Mouse (Mus musculus) telencephalon, adult 2 months (tissue): ENCODE data around the gene Sult1a1.
"Not testable (repeated sequence)": the region's sequence is repeated elsewhere in the genome, so short reads cannot be mapped to it uniquely, and the experiment has no call there.

Experiments
- DNase-seq: peaks from one replicate; pipeline ENCODE4 v3.0.0-alpha.2; 2011; ENCODE audit warnings: low read depth, low spot score

Sult1a1 gene

DNA sequence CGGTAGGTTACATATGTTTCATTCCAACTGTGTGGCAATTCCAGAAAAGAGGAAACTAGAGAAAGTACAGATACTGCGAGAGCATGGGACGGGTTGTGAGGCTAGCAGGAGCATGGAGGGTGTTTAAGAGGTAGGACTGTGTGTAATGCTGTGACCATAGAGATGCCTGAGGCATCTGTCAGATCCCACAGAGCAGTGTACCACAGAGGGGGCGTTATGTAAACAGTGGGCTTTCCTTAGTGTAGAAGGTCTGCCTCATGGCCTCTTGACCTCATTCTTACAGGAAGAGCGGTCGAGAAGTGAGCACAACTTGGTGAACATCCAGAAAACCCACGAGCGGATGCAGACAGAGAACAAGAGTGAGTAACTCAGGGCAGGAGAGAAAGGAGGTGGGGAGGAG is 12.6 kb downstream of the Sult1a1 start:
- DNase-seq = no peak

DNA sequence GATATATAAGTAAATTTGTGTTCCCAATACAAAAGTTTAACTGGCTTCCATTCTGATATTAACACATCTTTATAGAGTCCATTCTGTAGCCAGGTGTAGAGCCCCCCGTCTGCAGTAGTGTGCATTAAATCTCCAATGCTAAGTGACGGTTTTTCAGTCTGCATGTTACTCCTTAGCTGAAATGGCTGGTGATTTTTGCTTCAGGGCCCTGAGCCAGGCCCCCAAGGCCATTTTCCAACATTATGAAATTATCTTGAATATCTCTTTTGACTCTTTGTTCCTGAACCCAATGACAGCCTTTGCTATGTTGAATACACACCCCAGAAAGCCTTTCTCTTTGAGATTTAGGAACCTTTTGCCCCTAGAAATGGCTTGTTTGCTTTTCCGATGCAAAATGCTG is 16.5 kb downstream of the Sult1a1 start:
- DNase-seq = no peak

- DNase-seq = no peak
These were observed 18.7 kb downstream of the Sult1a1 start for GRCm38 (mm10) chr7:126657522-126657921.

DNA sequence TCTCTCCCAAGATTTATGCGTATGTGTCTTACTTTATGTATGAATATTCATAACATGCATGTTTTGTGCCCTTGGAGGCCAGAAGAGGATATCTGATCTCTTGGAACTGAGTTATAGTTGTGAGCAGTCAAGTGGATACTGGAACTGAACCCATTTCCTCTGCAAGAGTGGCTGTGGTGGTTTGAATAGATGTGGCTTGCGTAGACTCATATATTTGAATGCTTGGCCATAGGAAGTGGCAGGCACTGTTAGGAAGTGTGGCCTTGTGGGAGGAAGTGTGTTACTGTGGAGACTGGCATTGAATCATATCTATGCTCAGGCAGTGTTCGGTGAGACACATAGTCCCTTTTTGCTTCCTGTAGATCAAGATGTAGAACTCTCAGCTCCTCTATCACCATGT is 20.5 kb downstream of the Sult1a1 start:
- no peak for DNase-seq

- no peak for DNase-seq
These were observed 22.2 kb downstream of the Sult1a1 start for GRCm38 (mm10) chr7:126653991-126654390.

GRCm38 (mm10) chr7:126650852-126651251 is 25.4 kb downstream of the Sult1a1 start:
- DNase-seq = no peak

DNA sequence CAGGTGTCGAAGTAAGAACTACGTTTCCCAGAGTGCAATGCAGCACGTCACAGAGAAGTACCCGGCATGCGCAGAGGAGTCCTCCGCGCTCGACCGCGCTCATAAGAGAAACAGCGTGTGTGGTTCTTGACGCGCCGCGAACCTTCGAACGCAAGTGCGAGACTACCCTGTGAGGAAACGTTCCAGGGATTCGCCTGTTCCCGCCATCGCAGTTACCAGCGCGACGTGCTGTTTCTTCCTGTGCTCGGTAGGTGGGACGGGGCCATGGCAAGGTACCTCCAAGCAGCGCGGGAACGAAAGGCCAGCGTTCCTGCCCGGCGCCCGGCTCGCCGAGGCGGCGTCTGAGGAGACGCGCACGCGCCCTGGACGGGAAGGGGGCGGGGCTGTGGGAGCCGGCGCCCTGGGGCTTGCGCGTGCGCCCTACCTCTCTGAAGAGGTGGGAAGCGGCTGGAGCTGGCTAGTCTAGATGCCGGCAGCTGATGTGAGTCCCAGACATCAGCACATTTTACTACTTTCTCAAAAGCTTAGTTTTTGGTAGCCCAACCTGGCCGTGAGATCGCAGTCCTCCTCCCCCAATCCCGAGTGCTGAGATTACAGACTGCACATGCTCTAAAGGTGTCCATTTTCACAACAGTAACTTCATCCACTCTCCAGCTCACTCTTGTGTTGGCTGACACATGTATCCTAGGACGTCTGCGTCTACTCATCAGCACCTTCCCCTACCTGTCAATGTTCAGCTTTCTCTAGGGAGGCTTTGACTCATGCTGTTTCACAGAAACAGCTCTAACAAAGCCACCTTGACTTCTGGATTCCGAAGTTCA is 26.8 kb downstream of the Sult1a1 start, which contains the start of gene Sgf29:
TSS of gene Sgf29 (plus strand) at position 79 of the 821 bp plus-strand sequence.
- DNase-seq = peak; percentile 92

DNA sequence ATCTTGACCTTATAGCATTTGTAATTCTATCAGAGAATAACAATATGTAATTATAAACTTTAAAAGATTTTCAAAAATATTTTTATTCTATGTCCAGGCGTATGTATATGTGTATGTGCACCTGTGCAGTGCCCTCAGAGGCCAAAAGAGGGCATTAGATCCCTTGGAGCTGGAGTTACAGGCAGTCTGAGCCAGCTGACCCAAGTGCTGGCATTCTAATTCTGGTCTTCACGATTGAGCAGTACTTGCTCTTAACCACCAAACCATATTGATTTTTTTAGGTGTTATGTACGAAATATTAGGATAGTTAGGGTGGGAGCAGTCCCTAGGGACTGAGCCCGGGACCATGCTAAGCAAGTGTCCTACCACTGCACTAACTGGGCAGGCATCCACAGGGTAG is 27.7 kb downstream of the Sult1a1 start:
- DNase-seq = no peak

DNA sequence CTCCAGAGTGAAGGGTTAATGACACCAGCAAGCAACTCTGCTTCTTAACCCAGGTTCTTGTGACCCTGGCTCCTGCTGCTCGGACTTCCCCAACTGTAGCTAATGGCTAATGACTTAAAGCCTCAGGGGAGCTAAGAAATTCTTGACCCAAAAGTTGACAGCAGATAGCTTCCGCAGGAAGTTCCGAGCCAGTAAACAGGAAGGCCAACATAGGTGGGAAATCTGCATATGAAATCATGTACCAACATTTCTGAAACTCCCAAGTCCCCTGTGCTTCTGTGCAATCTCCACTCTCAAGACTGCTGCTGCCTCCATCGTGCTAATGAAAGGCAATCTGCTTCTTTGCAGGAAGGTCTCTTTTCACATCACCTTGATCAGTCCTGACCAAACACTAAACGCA is 30.5 kb downstream of the Sult1a1 start:
- no peak for DNase-seq

DNA sequence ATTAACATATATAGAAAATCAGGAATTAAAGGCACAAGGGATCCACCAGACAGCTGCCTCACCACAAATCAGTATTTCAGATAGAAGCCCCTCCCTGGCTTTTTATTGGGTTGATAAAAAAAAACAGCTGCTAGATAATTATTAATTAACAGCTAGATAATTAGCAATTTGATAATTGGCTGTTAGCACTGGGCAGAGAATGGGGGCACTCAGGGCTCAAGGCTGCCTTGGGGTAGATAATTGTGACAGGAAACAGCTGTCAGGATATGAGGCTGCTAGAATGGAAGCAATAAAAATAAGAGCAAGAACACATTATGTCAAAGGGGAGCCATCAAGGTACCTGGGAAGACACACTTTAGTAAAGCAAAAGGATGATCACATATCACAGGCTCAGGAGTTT is 31.3 kb downstream of the Sult1a1 start:
- DNase-seq = no peak

- no peak for DNase-seq
These were observed 31.9 kb downstream of the Sult1a1 start for GRCm38 (mm10) chr7:126644345-126644744.

GRCm38 (mm10) chr7:126643244-126643617 is 33.0 kb downstream of the Sult1a1 start:
- DNase-seq = not testable (repeated sequence)

GRCm38 (mm10) chr7:126642545-126643243 is 33.5 kb downstream of the Sult1a1 start:
- no peak for DNase-seq

DNA sequence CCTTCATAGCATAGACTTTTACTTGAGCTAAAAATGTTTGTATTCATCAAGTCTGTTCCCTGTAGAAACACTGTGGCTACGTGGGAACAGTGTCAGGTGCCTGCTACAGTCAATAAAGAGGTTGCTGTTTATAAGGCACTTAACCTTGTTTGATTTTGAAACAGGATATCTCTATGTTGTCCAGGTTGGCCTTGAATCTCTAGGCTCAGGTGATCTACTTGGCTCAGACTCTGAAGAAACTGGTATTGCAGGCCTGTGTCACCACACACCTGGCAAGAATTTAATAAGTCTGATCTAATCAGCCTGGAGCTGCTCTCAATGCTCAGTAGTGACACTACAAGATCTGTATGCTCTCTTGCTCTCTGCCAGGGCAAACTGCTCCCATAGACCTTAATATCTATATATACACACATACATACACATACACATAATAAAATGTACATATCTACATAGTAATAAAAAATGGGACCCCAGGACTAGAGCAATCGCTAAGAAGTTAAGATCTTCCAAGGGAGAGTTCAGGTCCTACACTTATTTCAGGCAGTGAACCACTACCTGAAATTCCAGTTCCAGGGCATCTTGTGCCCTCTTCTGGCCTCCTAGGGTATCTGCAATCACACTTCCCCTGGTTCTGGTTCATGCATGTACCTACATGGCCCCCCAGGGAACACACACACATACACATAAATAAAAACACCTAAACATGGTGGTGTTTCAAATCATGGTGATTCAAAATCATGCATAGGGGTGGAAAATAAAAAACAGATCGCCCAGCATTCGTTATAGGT is 39.3 kb downstream of the Sult1a1 start:
- DNase-seq = no peak

DNA sequence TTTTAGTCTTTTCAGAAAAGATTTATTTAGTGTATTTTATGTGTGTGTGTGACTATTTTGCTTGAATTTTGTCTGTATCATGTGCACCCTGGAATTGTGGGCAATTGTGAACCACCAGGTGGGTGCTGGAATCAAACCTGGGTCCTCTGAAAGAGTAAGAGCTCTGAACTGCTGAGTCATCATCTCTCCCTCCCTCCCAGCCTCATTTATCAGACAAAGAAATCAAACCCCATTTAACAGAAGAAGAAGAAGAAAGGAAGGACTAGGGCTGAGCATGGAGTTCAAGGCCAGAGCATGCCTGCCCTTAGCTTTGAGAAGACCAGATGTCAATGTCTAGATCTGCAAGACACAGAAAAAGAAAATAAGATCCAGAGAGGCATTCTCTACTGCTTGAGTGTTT is 40.9 kb downstream of the Sult1a1 start:
- DNase-seq = no peak

DNA sequence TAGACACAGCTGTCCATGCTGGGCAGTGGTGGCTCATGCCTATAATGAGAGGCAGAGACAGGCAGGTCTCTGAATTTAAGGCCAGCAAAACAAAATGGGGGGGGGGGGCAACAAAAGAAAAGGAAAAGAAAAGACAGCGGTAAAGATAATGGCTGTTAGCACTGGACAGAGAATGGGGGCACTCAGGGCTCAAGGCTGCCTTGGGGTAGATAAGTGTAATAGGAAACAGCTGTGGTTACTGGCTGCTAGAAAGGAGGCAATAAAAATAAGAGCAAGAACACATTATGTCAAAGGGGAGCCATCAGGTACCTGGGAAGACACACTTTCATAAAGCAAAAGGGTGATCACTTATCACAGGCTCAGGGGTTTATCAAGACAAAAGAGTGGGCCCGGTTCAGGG is 43.8 kb downstream of the Sult1a1 start:
- DNase-seq = no peak

DNA sequence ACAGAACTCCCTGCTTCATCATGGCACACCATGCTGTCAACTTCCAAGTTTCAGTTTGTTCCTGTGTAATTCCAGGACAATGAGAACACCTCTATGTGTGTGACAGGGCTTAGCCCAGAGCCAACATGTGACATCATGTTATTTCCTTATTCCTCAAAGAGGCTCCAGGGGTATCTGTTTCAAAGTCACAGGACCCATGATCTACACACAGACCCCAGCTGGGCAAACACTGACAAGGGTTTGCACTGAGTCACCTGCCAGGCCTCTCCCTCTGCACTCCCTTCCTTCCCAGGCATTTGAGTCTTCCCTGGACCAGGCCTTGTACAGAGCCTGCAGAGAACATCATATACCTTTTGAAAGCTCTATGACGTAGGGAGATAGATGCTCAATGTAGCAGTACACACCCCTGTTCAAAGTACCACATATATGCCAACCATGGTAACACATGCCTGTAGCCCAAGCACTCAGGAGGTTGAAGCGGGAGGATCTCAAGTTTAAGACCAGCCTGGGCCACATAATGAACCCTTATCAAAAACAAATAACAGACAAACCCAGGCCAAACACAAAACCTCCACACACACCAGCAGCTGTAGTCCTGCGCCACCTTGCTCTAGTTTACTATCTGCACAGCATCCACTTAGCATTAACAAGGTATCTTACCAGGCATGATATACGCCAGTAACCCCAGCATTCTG is 45.3 kb downstream of the Sult1a1 start, which contains the start of gene Nupr1:
TSS of gene Nupr1 (minus strand) at position 38 of the 695 bp plus-strand sequence.
- no peak for DNase-seq

GRCm38 (mm10) chr7:126629915-126630314 is 46.3 kb downstream of the Sult1a1 start:
- DNase-seq = no peak

DNA sequence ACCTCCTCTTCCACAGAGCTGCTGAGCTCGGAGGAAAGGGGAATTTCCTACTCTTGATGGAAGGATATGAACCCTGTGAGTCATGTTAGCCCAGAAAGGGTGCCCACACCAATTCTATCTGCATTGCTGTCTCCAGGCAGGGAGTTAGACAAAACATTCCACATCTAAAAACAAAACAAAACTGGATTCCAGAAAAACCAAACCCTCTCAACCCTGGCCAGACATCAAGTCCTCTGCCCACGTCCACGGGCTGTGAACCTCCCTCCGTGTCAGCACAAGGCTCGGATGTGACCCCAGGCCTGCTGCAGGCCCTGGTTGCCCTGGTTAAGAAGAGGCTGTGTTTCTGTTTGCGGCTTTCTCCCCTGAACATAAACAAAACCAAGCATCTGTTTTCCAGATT is 48.1 kb downstream of the Sult1a1 start:
- DNase-seq = no peak

DNA sequence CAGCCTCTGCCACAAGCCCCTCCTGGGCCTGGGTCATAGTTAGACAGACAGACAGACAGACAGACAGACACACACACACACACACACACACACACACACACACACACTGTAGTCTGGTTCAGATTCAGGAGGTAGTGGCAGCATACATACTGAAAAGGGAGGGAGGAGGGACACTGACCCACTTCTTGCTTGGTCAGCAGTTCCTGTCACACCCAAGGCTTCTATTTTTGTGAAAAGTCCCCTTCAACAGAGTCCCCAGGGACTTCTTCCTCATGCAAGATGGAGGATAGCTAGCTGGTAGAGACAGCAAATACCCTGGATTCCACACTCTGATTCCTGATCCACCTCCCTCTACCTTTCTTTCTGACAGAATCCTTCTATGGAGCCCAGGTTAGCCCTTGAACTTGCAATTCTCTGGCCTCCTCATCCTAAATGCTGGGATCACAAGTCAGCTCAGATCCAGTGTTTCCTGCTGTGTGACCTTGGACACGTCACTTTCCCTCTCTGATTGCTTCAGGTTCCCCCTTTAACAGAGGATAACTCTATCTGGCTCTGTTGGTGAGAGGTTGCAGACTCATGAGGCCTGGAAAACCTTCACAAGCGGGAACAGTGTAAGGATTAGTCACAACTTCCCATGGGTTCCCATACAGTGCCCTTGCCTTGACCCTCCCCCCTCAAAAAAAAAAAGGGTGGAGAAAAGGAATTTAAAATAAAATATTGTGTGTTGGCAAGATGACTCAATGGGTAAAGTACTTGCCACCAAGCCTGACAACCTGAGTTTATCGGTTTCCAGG is 50.2 kb downstream of the Sult1a1 start:
- no peak for DNase-seq

- no peak for DNase-seq
These were observed 50.9 kb downstream of the Sult1a1 start for GRCm38 (mm10) chr7:126625369-126625768.
